Mouse (Mus musculus) heart, embryonic 11.5 days (tissue): ENCODE results near the gene Adamts1. TPM values are rescaled to one million over a fixed set of nuclear protein-coding genes. Genes with fewer than 3 reads are reported as not detected.

Source experiments
- ATAC-seq: fragments of 200-750 bp; cut with Nextera tagmentation; replicated peaks from 2 replicates; pipeline ENCODE4 v1.8.0; 2017; ENCODE audit warnings: moderate library complexity; ENCODE audit not compliant: insufficient number of reproducible peaks, low FRiP score, low TSS enrichment
- H3K27ac ChIP-seq: fragments of 300-500 bp; sonication (generic); 2 replicates; pipeline ENCODE4 v1.5.1; 2014; ENCODE audit warnings: mild to moderate bottlenecking, low read depth, low read length
- H3K27me3 ChIP-seq: fragments of 300-500 bp; sonication (generic); 2 replicates; pipeline ENCODE4 v1.6.1; 2014; ENCODE audit warnings: mild to moderate bottlenecking, low read length, mixed read lengths; ENCODE audit not compliant: control insufficient read depth, insufficient read depth
- H3K36me3 ChIP-seq: fragments of 300-500 bp; sonication (generic); 2 replicates; pipeline ENCODE4 v1.6.1; 2014; ENCODE audit warnings: mild to moderate bottlenecking, low read length, moderate library complexity, mixed read lengths; ENCODE audit not compliant: control insufficient read depth, insufficient read depth
- H3K4me1 ChIP-seq: fragments of 300-500 bp; sonication (generic); 2 replicates; pipeline ENCODE4 v1.6.1; 2014; ENCODE audit warnings: low read length; ENCODE audit not compliant: control insufficient read depth, insufficient read depth
- H3K4me2 ChIP-seq: fragments of 300-500 bp; sonication (generic); 2 replicates; pipeline ENCODE4 v1.6.1; 2014; ENCODE audit warnings: mild to moderate bottlenecking, moderate library complexity
- H3K4me3 ChIP-seq: fragments of 300-500 bp; sonication (generic); 2 replicates; pipeline ENCODE4 v1.5.1; 2014; ENCODE audit warnings: low read depth, low read length
- H3K9ac ChIP-seq: fragments of 300-500 bp; sonication (generic); 2 replicates; pipeline ENCODE4 v1.6.1; 2014; ENCODE audit warnings: mild to moderate bottlenecking, low read depth, low read length, moderate library complexity
- H3K9me3 ChIP-seq: fragments of 300-500 bp; sonication (generic); replicated peaks from 2 replicates; pipeline ENCODE4 v1.6.1; 2016; ENCODE audit warnings: low read length; ENCODE audit not compliant: control insufficient read depth
- WGBS: fragments of 180-500 bp; shearing (Covaris S2); extraction: QIAGEN DNeasy Blood & Tissue Kit; methylation state at CpG from one replicate; pipeline ENCODE4 v1.1.7; 2014; ENCODE audit not compliant: insufficient replicate concordance; 5-methylcytosine and 5-hydroxymethylcytosine counted together
- polyA plus RNA-seq: library from polyadenylated mRNA; unstranded; fragments of >200 nt; fragmentation: Nextera tagmentation; extraction: Ambion mirVana; gene quantifications from 2 replicates; pipeline ENCODE4 v1.2.1, GENCODE M21; 2014

Adamts1 gene
- polyA plus RNA-seq, 1 experiment from 2014 or later = 46.6 TPM

GRCm38 (mm10) chr16:85793166-85793830, 9.6 kb downstream of the Adamts1 start:
- no peak overlapping the region for H3K27ac ChIP-seq
- H3K4me3 ChIP-seq = no peak overlapping the region
- no peak for ATAC-seq
- no peaks in the 10 kb centered on the region for H3K27me3 ChIP-seq
- peaks cover 2% of the 10 kb centered on the region; the same call in 1 of the 2 replicates for H3K4me1 ChIP-seq
- H3K4me2 ChIP-seq = no peak overlapping the region
- no peaks in the 10 kb centered on the region for H3K9me3 ChIP-seq
- no peak overlapping the region for H3K9ac ChIP-seq
- H3K36me3 ChIP-seq = peaks cover 36% of the 10 kb centered on the region
- 81% methylated on average over 4 of the region's 4 CpGs for WGBS

- Histone ChIP-seq H3K4me3 (no peak overlapping the region), H3K36me3 (no peaks in the 10 kb centered on the region), H3K27ac (no peak overlapping the region), H3K9me3 (no peaks in the 10 kb centered on the region), H3K27me3 (no peaks in the 10 kb centered on the region), H3K4me1 (no peaks in the 10 kb centered on the region), H3K9ac (no peak overlapping the region), H3K4me2 (no peak overlapping the region)
- no peak for ATAC-seq
- 79% methylated on average over 2 of the region's 2 CpGs for WGBS
Measured at GRCm38 (mm10) chr16:85781076-85781475, 21.8 kb downstream of the Adamts1 start.

- Histone ChIP-seq H3K4me3 (no peak overlapping the region), H3K9ac (no peak overlapping the region), H3K36me3 (no peaks in the 10 kb centered on the region), H3K4me1 (no peaks in the 10 kb centered on the region), H3K9me3 (no peaks in the 10 kb centered on the region), H3K4me2 (no peak overlapping the region), H3K27ac (no peak overlapping the region), H3K27me3 (no peaks in the 10 kb centered on the region)
- ATAC-seq = no peak
Measured at GRCm38 (mm10) chr16:85779775-85780174, 23.1 kb downstream of the Adamts1 start.

- no peak for ATAC-seq
- 75% methylated on average over 3 of the region's 3 CpGs for WGBS
- Histone ChIP-seq H3K4me3 (no peak overlapping the region), H3K27ac (no peak overlapping the region), H3K4me1 (no peaks in the 10 kb centered on the region), H3K9me3 (no peaks in the 10 kb centered on the region), H3K27me3 (no peaks in the 10 kb centered on the region), H3K36me3 (no peaks in the 10 kb centered on the region), H3K9ac (no peak overlapping the region), H3K4me2 (no peak overlapping the region)
Measured at GRCm38 (mm10) chr16:85772272-85772671, 30.6 kb downstream of the Adamts1 start.

GRCm38 (mm10) chr16:85767341-85767740, 35.6 kb downstream of the Adamts1 start:
- Histone ChIP-seq H3K27ac (no peak overlapping the region), H3K36me3 (no peaks in the 10 kb centered on the region), H3K4me1 (peaks cover 2% of the 10 kb centered on the region; the same call in 1 of the 2 replicates), H3K27me3 (no peaks in the 10 kb centered on the region), H3K9me3 (no peaks in the 10 kb centered on the region), H3K9ac (no peak overlapping the region), H3K4me2 (no peak overlapping the region), H3K4me3 (no peak overlapping the region)
- 47% methylated on average over 4 of the region's 4 CpGs for WGBS
- no peak for ATAC-seq

GRCm38 (mm10) chr16:85765697-85766096, 37.2 kb downstream of the Adamts1 start:
- WGBS = 43% methylated on average over 8 of the region's 8 CpGs
- Histone ChIP-seq H3K27me3 (no peaks in the 10 kb centered on the region), H3K27ac (no peak overlapping the region), H3K9ac (no peak overlapping the region), H3K4me3 (no peak overlapping the region), H3K4me2 (no peak overlapping the region; the same call in 1 of the 2 replicates), H3K36me3 (no peaks in the 10 kb centered on the region), H3K4me1 (peaks cover 2% of the 10 kb centered on the region; the same call in 1 of the 2 replicates), H3K9me3 (no peaks in the 10 kb centered on the region)
- ATAC-seq = no peak

GRCm38 (mm10) chr16:85765167-85765566, 37.7 kb downstream of the Adamts1 start:
- Histone ChIP-seq H3K9ac (no peak overlapping the region), H3K27ac (no peak overlapping the region), H3K36me3 (no peaks in the 10 kb centered on the region), H3K4me3 (no peak overlapping the region), H3K4me2 (no peak overlapping the region), H3K27me3 (no peaks in the 10 kb centered on the region), H3K9me3 (no peaks in the 10 kb centered on the region), H3K4me1 (peaks cover 2% of the 10 kb centered on the region; the same call in 1 of the 2 replicates)
- WGBS = 55% methylated on average over 6 of the region's 6 CpGs
- no peak for ATAC-seq

- no peaks in the 10 kb centered on the region for H3K9me3 ChIP-seq
- H3K27ac ChIP-seq = no peak overlapping the region
- no peak overlapping the region for H3K4me2 ChIP-seq
- H3K27me3 ChIP-seq = no peaks in the 10 kb centered on the region
- no peak for ATAC-seq
- no peak overlapping the region for H3K9ac ChIP-seq
- peaks cover 6% of the 10 kb centered on the region; the same call in 1 of the 2 replicates for H3K4me1 ChIP-seq
- no peaks in the 10 kb centered on the region for H3K36me3 ChIP-seq
- no peak overlapping the region for H3K4me3 ChIP-seq
- WGBS = 70% methylated on average over 10 of the region's 10 CpGs
Measured at GRCm38 (mm10) chr16:85762052-85762665, 40.8 kb downstream of the Adamts1 start.
